Mouse (Mus musculus) ES-E14 (cell line): ENCODE measurements around the gene Apopt1.
A peak's percentile ranks its signal among the peaks of the same experiment; 100 is the strongest.

Experiments used
- CHD2 ChIP-seq: IDR thresholded peaks from 2 replicates; pipeline ENCODE4 v1.6.1; 2014; ENCODE audit warnings: mild to moderate bottlenecking, low read depth, low read length, inconsistent platforms
- HCFC1 ChIP-seq: IDR thresholded peaks from 2 replicates; pipeline ENCODE4 v1.6.1; 2012; ENCODE audit warnings: low read length, inconsistent platforms, borderline replicate concordance; ENCODE audit not compliant: insufficient read depth
- MAFK ChIP-seq: IDR thresholded peaks from 2 replicates; pipeline ENCODE4 v1.6.1; 2014; ENCODE audit warnings: mild to moderate bottlenecking, low read depth, low read length, inconsistent platforms; ENCODE audit not compliant: insufficient read depth
- ZC3H11A ChIP-seq: IDR thresholded peaks from 2 replicates; pipeline ENCODE4 v1.6.1; 2012; ENCODE audit warnings: low read depth, mild to moderate bottlenecking, inconsistent platforms, low read length, borderline replicate concordance
- ZNF384 ChIP-seq: IDR thresholded peaks from 2 replicates; pipeline ENCODE4 v1.6.1; 2012; ENCODE audit warnings: low read depth, low read length, inconsistent platforms

DNA sequence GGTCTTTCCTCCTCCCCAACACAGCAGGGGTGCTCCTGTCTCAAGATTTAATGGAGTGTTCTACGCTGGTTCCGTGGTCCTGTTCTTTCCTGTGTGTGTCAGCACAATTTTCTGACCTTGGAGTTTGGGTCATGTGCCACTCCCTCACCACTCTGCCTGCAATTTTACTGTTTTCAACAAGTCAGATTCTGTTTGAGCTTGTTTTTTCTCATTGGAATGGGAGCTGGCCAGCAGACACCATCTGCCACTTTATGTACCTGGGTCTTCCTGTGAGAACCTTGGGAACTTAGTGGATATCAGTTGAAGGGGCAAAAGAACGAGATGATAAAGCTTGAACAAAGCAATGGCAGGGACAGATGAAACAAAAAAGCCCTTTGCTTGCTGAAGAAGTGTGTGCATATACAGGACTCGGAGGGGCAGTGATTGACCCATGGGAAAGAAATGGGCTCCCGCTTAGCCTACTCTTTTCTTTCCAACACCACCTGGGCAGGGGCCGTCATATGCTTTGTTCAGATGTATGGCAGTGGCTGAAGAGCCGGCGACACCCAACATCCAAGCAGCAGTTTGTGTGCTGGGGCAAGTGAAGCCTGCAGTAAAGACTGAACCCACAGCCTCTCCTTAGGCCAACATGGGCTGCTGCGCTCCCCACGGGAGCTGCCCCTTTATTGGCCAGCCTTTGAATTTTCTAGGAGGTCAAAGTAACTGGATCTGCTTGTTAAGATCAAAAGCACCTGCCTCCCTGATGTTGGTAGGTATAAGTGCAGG is 44.7 kb downstream of the Apopt1 start:
- TF ChIP-seq CHD2 (no peak), ZC3H11A (no peak), ZNF384 (no peak), HCFC1 (no peak), MAFK (0 out of 2 replicates have a peak, but pooled peaks have one; percentile 10)
